Mouse (Mus musculus) spleen, embryonic (tissue): Measurements from ENCODE around the gene Pspn.

Source experiments
- CTCF ChIA-PET: fragments of 350-600 bp; sonication (Branson Sonifier 250); formaldehyde crosslinking; loops from one replicate; lab custom pipeline; 2022; lab: Charles Lee

Gene Pspn

DNA sequence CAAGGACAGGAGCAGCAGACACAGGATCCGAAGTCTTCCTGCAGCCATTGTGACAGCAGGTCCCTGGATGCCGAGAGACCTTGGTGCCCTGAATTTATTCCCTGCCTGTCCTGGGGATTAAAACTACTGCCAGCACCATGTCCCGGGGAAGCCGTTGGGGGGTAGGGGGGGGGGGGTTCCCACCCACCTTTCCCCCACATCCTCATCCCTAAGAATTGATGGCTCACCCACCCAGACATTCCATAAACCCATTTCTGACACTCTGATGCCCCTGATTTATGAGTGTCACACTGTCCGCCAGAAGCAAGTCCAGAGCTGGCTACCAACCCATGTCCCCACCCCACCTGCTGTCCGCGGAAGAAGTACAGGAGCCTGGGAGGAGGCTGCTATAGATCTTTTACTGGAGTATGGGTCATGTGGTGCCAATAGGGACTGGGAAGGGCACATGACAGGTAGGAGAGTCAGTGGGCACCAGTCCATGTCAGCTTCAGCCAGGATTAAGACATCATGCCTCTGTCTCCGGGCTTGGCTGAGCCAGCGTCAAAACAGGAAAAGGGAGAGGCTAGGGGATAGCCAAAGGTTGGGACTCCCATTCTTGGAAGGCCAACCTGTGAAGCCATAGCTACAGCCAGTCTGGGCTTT, at the start of gene Pspn:
Gene Pspn, minus strand, starts transcription at position 51 of the 642 bp plus-strand sequence.
- CTCF ChIA-PET: no interaction called here

DNA sequence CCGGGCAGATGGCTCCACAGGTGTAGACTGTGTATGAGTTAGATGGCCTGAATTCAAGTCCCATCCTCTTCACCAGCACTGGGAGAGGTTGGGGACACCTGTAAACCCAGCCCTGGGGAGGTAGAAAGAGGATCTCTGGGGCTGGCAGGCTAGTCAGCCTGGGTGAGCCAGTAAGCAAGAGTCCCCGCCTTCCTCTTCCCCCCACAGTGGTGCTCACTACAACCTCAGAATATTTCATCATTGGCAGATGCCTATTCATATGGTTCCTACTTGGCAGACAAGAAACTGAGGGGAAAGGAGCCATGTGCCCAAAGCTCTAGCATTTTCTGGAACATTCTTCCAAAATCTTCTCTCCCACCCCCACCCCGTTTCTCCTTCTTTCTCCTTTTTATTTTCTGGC, 49.0 kb upstream of the Pspn start:
- CTCF ChIA-PET: no interaction called here

DNA sequence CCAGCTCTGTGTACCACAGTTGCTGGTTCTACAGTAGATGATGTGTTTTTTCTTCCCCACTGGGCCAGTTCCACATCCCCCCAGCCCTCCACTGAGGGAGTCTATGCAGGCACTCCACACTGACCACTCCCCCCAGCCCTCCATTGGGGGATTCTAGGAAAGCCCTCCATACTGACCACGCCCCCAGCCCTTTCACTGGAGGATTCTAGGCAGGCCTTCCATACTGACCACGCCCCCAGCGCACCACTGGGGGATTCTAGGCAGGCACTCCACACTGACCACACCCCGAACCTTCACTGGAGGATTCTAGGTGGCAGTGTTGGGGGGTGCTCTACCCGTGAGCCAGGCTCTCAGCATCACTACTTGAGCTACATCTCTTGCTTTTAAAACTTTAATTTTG, 47.6 kb upstream of the Pspn start:
- CTCF ChIA-PET: no interaction called here

DNA sequence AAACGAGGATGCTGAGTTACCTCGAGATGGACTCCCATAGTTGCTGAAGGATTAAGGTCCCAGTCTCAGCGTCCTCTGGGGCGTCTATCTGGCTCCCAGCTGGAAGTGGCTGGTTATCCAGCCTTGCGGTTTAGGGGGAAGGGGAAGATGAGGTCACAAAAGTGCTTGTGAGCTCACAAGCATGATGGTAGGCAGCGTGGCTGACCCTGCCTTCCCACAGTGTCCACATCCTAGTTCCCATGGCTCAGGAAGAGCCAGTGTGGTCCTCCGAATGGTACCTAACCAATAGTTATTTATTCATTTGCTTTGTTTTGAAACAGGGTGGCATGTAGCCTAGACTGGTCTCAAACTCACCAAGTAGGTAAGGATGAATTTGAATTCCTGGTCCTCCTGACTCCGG, 41.7 kb upstream of the Pspn start, which contains the start of gene Slc25a41:
Gene Slc25a41, minus strand, starts transcription at position 101 of the 400 bp plus-strand sequence.
- CTCF ChIA-PET: no interaction called here

DNA sequence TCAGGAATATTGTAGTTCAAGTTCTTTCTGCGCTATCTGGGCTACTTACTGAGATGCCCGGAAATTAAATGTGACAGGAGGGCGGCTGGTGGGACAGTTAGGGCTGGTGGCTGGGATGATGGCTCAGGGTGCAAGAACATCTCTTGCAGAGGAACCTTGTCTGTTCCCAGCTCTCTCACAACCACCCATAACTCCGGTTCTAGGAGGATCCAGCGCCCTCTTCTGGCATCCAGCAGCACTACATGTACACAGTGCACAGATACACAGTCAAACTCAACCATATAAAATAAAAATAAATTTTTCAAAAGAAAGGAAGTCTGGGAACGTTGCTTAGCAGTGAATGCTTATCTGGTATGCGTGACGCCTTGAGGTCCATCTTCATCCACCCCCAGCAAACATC, 39.2 kb upstream of the Pspn start:
- CTCF ChIA-PET: no interaction called here

DNA sequence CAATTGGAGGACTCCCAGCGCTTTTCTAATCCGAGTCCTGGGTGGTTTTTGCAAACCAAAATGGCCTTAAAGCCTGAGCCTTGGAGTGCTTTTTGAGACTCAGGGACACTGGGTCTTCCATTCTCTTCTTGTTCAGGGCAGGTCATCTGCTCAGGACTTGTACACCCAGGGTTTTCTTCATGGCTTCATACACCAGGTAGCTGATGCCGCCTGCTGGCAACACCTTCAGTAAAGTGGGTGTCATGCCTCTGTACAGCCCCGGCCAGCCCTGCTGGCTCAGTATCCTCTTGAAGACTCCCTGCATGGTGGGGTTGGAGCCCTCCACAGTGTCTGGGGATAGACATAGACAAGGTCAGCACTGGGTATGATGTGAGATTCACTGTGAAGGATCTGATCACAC, 33.0 kb upstream of the Pspn start:
- CTCF ChIA-PET: no interaction called here

DNA sequence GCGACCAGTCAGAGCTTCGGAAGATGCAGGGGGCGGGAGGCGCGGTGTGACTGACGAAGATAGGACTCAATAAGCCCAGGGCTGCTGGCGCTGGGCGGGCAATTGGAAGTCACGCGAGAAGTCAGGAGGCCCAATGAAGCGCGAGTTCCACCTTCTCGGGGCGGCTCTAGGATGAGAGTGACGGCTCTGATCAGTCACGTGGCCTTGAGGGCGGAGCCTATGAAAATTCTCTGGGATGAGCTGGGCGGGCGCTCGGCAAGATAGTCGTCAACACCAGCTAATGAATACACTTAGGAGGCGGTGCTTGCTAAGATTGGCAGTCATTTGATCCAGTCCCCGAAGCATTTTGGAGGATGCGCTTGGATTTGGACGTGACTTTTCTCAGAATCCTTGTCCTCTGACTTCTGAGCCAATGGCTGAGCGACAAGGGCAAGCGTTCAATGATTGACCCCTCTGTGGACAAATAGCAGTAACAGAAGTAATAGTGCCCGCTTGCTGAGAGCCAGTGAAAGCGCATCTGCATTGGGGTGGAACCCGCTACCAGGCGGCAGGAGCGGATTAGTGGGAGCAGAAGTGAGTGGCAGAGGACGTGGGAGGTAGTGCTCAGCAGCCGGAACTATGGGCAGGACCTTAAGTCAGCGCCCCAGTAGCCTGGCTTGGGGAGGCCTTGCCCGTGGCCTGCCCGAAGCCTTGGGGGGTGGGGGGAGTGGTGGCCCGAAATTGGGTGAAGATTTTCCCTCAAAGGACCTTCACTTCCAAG, 32.0 kb upstream of the Pspn start:
- CTCF ChIA-PET: no interaction called here

DNA sequence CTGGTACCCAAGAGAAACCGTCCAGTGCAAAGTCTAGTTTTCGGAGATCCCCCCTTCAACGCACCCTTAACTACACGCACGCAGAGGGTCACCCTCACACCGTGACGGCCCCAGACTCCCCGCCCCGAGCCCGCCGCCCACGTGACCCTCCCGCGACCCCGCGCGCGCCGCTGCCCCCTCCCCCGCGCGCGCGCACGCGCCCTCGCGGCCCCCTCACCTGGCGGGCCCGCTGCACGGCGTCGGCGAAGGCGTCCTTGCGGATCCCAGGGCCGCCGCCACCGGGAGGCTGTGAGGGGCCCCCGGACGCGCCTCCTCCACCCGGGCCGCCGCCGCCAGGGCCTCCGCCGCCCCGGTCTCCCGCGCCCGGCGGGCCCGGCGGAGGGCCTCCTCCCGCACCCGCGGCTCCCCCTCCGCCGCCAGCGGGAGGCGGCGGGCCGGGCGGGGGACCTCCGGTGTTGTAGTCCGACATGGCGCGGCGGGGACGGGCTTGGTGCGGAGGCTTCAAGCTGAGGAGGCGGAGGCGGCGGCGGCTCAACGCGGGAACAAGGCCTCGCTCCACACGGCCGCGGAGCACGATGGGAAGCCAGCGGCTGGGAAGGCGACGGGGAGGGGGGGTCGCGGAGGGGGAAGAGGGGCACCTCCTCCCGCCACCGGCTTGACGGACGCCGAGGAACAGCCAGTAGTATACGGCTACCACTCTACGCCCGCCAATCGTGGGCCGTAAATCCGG, 31.3 kb upstream of the Pspn start, which contains the start of gene Khsrp:
Gene Khsrp, minus strand, starts transcription at position 592 of the 730 bp plus-strand sequence.
- CTCF ChIA-PET: no interaction called here

DNA sequence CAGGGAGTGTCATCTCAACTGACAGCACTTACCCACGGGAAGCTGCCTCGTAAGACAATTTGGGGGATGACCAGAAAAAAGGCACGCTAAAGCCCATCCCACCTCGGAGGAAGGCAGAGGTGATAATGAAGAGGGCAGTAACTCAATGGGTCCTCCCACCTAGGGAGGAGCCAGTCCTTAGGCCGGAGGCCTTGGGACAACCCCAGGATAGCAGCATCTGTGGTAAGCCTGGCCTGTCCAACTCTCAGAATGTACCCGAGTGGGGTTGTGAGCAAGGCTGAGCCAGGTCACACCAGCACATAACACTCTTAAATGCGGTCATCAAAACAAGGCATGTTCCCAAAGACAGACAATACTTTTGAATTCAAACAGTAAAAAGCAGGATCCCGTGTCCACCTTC, 29.9 kb upstream of the Pspn start:
- CTCF ChIA-PET: no interaction called here

DNA sequence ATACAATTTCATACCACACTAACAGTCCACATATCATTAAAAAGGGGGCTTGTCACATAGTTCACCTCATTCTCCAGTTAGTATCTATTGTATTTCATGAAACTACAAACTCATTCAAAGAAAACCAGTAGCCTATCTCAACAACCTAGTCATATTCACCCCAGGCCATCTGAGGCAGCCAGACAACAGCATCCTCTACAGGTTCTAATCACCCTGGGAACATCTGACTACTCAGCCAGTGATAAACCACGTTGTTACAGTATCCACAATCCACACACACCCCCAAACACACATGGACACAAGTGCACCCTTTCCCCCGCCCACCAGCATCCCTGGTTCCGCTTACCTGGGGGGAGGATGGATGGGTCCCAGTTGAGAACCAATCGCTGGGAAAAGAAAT, 27.7 kb upstream of the Pspn start:
- CTCF ChIA-PET: no interaction called here

DNA sequence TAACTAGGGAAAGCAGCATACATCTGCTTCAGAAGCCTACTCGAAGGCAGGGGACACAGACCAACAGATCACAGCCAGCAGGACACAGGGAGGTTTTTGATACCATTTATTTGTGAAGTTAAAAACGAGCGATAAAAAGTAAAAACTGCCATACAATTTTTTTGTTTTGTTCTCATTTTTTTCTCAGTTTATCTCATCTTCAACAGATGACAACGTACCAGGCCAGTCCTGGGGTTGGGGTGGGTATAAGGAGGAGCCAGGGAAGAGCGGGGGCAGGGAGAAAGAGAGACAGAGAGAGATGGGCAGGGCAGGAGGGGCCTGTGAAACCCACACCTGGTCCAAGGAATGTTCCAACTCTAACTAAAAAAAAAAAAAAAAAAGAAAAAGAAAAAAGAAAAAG, 21.1 kb upstream of the Pspn start:
- CTCF ChIA-PET: no interaction called here

DNA sequence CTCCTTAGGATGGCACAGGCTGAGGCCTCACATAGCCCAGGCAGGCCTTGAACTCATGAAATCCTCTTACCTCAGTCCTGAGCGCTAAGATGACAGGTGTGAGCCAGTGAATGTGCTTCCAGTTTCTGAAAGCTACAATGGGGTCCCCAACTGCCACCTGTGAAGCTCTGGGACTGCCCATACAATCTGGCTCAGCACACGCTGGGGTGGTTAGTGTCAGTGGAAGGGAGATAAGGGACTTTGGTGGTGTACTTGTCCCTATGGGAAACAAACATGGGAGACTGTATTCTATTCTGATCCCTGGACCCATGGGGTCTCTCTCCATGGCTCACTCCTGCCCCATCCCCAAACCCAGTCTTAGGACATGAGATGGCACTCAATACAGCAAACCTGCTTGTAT, 19.9 kb upstream of the Pspn start:
- CTCF ChIA-PET: no interaction called here

DNA sequence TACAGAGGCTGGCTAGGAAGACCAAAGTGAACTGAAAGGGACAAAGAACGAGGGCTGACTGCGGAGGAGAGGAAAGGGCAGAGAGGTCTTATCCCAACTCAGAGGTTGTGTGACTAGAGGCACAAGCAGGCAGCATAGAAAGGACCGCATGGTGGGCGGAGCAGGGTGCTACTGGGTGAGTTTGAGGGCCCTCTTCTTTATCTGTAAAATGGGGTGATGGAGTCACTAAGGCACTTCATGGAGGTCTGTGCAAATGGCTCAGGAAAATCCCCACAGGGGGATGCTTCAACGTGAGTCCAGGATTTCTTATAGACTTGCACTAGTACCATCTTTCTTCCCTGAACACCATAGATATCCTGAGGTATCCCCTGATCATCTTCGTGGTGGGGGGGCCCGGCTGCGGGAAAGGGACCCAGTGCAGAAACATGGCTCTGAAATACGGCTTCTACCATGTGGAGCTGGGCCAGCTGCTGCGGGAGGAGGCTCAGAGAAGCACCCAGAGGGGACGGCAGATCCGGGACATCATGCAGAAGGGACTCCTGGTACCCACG, 12.5 kb upstream of the Pspn start:
- CTCF ChIA-PET: no interaction called here

DNA sequence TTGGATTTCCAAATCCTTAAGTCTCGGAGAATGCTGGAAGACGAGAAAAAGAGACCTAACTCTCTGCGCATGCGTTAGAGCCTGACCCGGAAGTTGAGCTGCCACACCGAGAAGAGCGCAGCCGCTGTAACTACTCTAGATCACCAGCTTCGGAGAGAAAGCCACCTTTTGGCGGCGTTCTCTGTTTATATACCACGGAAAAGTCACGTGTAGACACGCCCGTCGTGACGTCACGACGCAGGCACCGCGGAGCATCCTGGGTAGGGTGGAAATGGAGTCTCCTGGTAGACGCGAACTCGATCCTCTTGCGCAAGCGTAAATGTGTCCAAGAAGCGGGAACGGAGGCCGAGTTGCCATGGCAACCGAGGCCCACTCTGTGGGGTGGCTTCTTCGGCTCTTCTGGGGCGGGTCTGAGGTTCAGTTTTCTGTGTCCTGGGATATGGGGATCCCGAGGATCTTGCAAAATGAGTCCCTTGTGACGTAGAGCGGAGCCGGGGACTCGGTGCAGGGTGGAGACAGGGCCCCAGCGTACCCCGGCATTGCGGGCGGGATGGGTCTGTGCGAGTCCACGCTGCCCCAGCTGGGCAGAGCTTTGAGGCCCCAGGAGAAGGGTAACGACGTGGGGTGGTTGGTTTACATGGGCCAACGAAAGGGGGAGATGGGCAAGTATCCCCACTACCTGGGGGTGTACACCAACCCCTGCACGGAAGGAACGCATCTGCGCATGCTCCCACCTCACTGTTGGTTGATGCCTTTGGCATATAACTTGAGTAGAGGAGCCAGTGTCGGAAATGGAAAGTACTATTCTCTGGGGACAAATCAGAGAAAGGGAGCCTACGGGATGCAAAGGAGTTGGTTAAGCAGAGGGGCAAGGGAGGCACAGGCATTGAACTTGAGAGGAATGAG, 11.7 kb upstream of the Pspn start, which contains the start of the genes Gtf2f1 and Gm17949:
Gene Gtf2f1, minus strand, starts transcription at position 53 of the 906 bp plus-strand sequence.
Gene Gm17949, plus strand, starts transcription at position 234 of the 906 bp plus-strand sequence.
- CTCF ChIA-PET: interaction anchor here (1.2 kb wide), 1 partner anchor 49 kb away, joined by 3 read pairs; no protein-coding TSS in a partner anchor

DNA sequence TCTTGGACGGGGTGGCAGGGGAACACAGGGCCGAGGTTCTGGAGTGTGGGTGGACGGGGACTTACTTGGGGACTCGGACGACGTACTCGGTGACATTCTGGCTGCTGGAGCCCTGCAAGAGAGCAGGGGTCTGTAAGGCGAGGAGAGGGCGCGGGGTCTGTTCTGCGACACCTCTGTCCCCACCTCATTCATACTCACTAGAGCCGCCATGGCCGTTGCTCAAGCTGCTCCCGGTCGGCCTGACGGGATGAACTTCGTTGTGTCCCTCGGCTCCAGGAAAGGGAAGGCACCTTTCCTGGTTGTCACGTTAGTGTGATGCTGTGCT, 11.1 kb upstream of the Pspn start:
- CTCF ChIA-PET: interaction anchor here (1.2 kb wide), 1 partner anchor 50 kb away, joined by 3 read pairs; no protein-coding TSS in a partner anchor

DNA sequence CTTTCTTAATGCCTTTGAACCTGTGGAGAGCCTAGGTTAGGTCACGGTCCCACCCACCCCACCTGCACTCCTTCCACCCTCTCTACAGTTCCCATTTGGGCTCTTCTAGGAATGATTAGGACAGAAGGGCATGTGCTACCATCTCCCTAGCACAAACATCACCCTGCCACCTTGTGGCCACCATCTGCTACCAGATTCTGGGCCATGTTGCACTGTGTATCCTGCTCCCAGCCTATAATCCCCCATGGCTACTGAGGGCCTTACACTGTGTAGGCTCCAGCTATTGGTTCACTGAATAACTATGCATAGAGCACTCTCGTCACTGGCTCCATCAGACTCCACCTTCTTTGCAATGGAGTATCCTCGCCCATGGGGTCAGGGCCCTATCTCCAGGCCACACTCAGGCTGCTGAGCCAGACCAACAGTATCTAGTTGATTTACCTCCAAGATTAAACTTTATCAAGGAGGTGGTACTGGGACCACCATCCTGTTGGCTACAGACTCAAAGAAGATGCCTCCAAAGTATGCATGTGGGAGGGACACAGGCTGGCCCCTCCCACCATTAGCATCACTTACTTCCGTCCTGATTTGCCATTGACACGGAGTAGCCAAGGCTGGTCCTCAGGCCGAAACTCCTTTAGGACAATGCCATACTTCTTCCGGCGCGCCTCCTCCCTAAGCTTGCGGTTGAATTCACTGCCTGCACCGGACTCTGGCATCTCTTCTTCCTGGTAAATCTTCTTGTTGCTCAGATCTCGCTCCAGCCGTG, 7.5 kb upstream of the Pspn start:
- CTCF ChIA-PET: no interaction called here

DNA sequence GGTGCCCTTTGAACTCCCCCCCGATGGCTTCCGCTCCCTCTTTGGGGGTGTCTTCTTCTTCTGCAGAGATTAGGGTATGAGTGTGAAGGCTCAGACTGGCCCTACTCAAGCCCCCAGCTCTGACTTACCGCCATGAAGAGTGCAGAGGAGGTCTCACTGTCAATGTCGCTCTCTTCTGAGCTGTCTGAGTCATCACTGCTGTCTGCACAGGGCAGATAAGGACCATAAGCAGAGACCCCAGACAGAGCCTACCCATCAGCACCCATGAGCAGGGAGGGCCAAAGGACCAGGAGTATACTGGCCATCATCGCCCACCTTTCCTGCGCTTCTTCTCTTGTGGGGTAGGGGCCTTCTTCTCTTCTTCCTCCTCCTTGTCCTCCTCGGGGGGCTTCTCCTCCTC, 4.2 kb upstream of the Pspn start:
- CTCF ChIA-PET: no interaction called here

DNA sequence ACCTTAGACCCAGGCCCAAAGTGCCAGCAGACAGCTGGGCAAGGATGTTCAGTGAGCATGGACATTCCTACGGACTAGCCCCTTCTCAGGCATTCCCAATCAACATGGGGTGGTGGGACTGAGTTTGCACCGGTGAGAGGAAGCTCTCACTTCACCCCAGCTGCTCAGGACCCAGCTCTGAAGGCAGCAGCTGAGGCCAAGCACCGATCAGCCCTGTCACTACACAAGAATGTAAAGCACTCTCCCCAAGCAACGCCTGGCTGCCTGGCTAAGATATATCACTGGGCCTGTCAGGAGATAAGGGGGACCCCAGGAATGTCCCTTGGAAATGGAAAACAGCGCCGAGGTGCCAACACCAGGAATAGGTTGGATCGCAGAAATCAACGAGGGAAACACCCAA, 1.4 kb upstream of the Pspn start:
- CTCF ChIA-PET: no interaction called here

DNA sequence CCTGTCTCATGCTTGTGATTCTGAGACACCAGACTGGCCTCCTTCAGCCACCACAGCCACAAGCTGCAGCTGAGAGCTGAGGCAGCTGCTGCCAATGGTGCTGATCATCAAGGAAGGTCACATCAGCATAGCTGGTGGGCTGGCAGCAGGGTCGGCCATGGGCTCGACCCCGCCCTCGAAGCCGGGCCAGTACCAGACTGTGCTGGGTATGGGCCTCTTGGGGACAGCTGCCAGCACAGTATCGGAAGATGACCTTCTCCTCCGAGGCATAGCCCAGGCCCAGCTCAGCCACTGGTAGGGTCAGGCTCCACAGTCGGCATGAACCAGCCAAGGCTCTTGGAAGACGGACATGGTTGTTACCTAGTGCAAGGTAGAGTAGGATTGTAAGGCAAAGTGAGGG, 404 bp downstream of the Pspn start:
- CTCF ChIA-PET: no interaction called here

DNA sequence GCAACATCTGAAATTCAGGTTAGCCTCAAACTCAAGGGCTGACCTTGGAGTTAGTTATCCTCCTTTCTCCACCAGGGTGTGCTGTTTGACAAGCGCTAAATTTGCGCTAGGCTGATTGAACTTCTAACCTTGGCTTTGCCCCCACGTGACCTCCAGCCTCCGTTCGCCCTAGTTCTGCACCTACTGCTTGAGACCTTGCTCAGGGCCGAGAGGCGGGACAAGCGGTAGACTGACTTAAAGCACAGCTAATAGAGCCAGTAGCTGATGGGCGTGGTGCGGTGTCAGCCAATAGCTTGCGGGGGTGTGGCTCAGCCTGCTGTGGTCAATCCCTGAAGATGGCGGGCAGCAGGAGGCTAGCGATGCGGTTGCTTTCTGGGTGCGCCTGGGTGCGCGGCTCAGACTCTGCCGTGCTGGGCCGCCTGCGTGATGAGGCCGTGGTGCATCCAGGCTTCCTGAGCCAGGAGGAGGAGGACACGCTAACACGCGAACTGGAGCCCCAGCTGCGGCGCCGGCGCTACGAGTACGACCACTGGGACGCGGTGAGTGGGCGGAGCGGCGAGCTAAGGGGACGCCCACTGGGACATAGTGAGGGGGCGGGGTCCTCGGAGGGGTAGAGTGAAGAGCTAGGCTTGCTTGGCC, 2.7 kb downstream of the Pspn start, which contains the start of gene Alkbh7:
Gene Alkbh7, plus strand, starts transcription at position 311 of the 639 bp plus-strand sequence.
- CTCF ChIA-PET: interaction anchor here (1.0 to 1.1 kb wide), 2 partner anchors 232 to 337 kb away, joined by 3 to 5 read pairs; partner anchors contain the start of gene Dus3l
